ENCODE assay signal across 11 mouse cellular contexts in genomic region chr2:9875220-9875619, GRCm38 (mm10). TPM values are rescaled to one million over a fixed set of nuclear protein-coding genes. Genes with fewer than 3 reads are reported as not detected.
A peak's percentile ranks its signal among the peaks of the same experiment; 100 is the strongest.
DNase-seq lines count a peak whose midpoint lies in the region; ATAC-seq and TF ChIP-seq lines count a peak whose summit lies in the region.
"Had no signal": no experiment of that assay in that cellular context is flagged by ENCODE, and none has a peak within 500 bp of the region (broad histone marks: within the 10 kb centered on the region; RNA-seq: fewer than 3 reads in every experiment).

No protein-coding gene starts in this region.

- peak overlapping the region; percentile 95 for H3K4me2 ChIP-seq in heart, embryonic 12.5 days
- H3K4me2 ChIP-seq in hindbrain, embryonic 12.5 days (replicated peaks): peak overlapping the region; percentile 37
- peak overlapping the region; percentile 22; the same call in 1 of the 2 replicates for H3K4me2 ChIP-seq in midbrain, embryonic 11.5 days

- H3K4me3 ChIP-seq in heart, embryonic 12.5 days: peak overlapping the region; percentile 60
- H3K4me3 ChIP-seq in E14TG2a.4 (replicated peaks; ENCODE audit: low read length): peak overlapping the region; percentile 46; the same call in 1 of the 2 replicates
- peak overlapping the region; percentile 42 for H3K4me3 ChIP-seq in hindbrain, embryonic 12.5 days
- H3K4me3 ChIP-seq in midbrain, embryonic 11.5 days (ENCODE audit: low read depth, low read length): peak overlapping the region; percentile 22

- intact Hi-C loops in heart, postnatal 14 days (cut with DNase I): loop anchor here (5.0 kb wide), 1 partner anchor 238 kb away; no protein-coding TSS in a partner anchor

- H3K4me1 ChIP-seq in heart, embryonic 12.5 days (replicated peaks): peaks cover 49% of the 10 kb centered on the region
- H3K4me1 ChIP-seq in E14TG2a.4 (replicated peaks; ENCODE audit: low read depth, low read length): peaks cover 68% of the 10 kb centered on the region
- peaks cover 16% of the 10 kb centered on the region; the same call in 1 of the 2 replicates for H3K4me1 ChIP-seq in hindbrain, embryonic 12.5 days
- H3K4me1 ChIP-seq in midbrain, embryonic 11.5 days (ENCODE audit: control insufficient read depth, insufficient read depth, low read length): peaks cover 15% of the 10 kb centered on the region

- no peaks in the 10 kb centered on the region for H3K9me3 ChIP-seq in heart, embryonic 12.5 days (replicated peaks)
- no peaks in the 10 kb centered on the region for H3K9me3 ChIP-seq in E14TG2a.4 (ENCODE audit: low read length)
- H3K9me3 ChIP-seq in hindbrain, embryonic 12.5 days (replicated peaks): no peaks in the 10 kb centered on the region
- H3K9me3 ChIP-seq in midbrain, embryonic 11.5 days (ENCODE audit: control insufficient read depth, low read length): no peaks in the 10 kb centered on the region

- DNase-seq in heart, postnatal 14 days: no peak
- peak; percentile 95 for DNase-seq in midbrain, embryonic 11.5 days (ENCODE audit: low spot score, missing footprints)
- DNase-seq in layer of hippocampus, postnatal 10 days (ENCODE audit: low spot score in 2 of 2): no peak
- no peak for DNase-seq in adrenal gland, adult (ENCODE audit: inconsistent age in 2 of 2, low spot score in 1 of 2)
- DNase-seq in cerebellum, postnatal 36 days: no peak
- DNase-seq: lung, postnatal 4 days had no signal

- no peak overlapping the region for H3K27ac ChIP-seq in heart, embryonic 12.5 days (ENCODE audit: poor library complexity, severe bottlenecking)
- H3K27ac ChIP-seq in hindbrain, embryonic 12.5 days: peak overlapping the region; percentile 57; the same call in 1 of the 2 replicates
- H3K27ac ChIP-seq in midbrain, embryonic 11.5 days (ENCODE audit: low read depth, low read length): no peak overlapping the region; the same call in 1 of the 2 replicates

- H3K9ac ChIP-seq in heart, embryonic 12.5 days: peak overlapping the region; percentile 41; the same call in 1 of the 2 replicates
- peak overlapping the region; percentile 60; the same call in 1 of the 2 replicates for H3K9ac ChIP-seq in hindbrain, embryonic 12.5 days
- H3K9ac ChIP-seq in midbrain, embryonic 11.5 days (ENCODE audit: low read length): no peak overlapping the region; the same call in 1 of the 2 replicates

- no peak for ATAC-seq in heart, embryonic 12.5 days (ENCODE audit: insufficient number of reproducible peaks, low FRiP score)
- no peak for ATAC-seq in hindbrain, embryonic 12.5 days (ENCODE audit: low FRiP score)
- no peak for ATAC-seq in midbrain, embryonic 11.5 days (ENCODE audit: low FRiP score)

- 6% methylated on average over 4 of the region's 4 CpGs for WGBS in heart, embryonic 12.5 days
- 5% methylated on average over 4 of the region's 4 CpGs for WGBS in hindbrain, embryonic 12.5 days
- 2% methylated on average over 4 of the region's 4 CpGs for WGBS in midbrain, embryonic 11.5 days

- no peaks in the 10 kb centered on the region for H3K36me3 ChIP-seq in heart, embryonic 12.5 days
- H3K36me3 ChIP-seq in E14TG2a.4 (ENCODE audit: insufficient read depth, low read length): no peaks in the 10 kb centered on the region
- no peaks in the 10 kb centered on the region for H3K36me3 ChIP-seq in hindbrain, embryonic 12.5 days
- no peaks in the 10 kb centered on the region for H3K36me3 ChIP-seq in midbrain, embryonic 11.5 days (ENCODE audit: control insufficient read depth, insufficient read depth, low read length)

- peaks cover 26% of the 10 kb centered on the region for H3K27me3 ChIP-seq in heart, embryonic 12.5 days (replicated peaks)
- peaks cover 97% of the 10 kb centered on the region for H3K27me3 ChIP-seq in E14TG2a.4 (ENCODE audit: insufficient read depth, low read length)
- peaks cover 85% of the 10 kb centered on the region for H3K27me3 ChIP-seq in hindbrain, embryonic 12.5 days
- peaks cover 80% of the 10 kb centered on the region for H3K27me3 ChIP-seq in midbrain, embryonic 11.5 days (ENCODE audit: control insufficient read depth, insufficient read depth, low read length)

- TF ChIP-seq CTCF in E14TG2a.4 (conservative IDR thresholded peaks at IDR 0.05; ENCODE audit: low read length): no peak

RNA-seq across cellular contexts. Expression of gene 4930412O13Rik, which starts 5.8 kb away (rescaled TPM):
- 1.7 and 1.8 TPM in 2 replicates for polyA plus RNA-seq in heart, embryonic 12.5 days (2016; fragmentation: Nextera tagmentation; extraction: Ambion mirVana)
- total RNA-seq in heart, postnatal 14 days (2021): not detected
- 1.1 and 2.9 TPM in 2 replicates for polyA plus RNA-seq in hindbrain, embryonic 12.5 days (2016; fragmentation: Nextera tagmentation; extraction: Ambion mirVana)
- 0.20 and 1.2 TPM in 2 replicates for polyA plus RNA-seq in midbrain, embryonic 11.5 days (2014; fragmentation: Nextera tagmentation; extraction: Ambion mirVana)
- not detected for total RNA-seq in layer of hippocampus, postnatal 10 days (2021)
- total RNA-seq: heart, adult 8-10 months had no signal
- polyA plus RNA-seq: C2C12 had no signal

RNA-seq across cellular contexts. Expression of gene 9230102O04Rik, which starts 14.1 kb away (rescaled TPM):
- 1.0 TPM in 1 of 2 replicates, not detected in the other for polyA plus RNA-seq in heart, embryonic 12.5 days (2016; fragmentation: Nextera tagmentation; extraction: Ambion mirVana)
- not detected for total RNA-seq in heart, postnatal 14 days (2021)
- polyA plus RNA-seq in hindbrain, embryonic 12.5 days (2016; fragmentation: Nextera tagmentation; extraction: Ambion mirVana): 3.5 and 3.8 TPM in 2 replicates
- polyA plus RNA-seq in midbrain, embryonic 11.5 days (2014; fragmentation: Nextera tagmentation; extraction: Ambion mirVana): 1.4 and 1.6 TPM in 2 replicates
- not detected for total RNA-seq in layer of hippocampus, postnatal 10 days (2021)
- total RNA-seq: heart, adult 8-10 months had no signal
- polyA plus RNA-seq: C2C12 had no signal

RNA-seq across cellular contexts. Expression of gene Gata3, which starts 14.6 kb away (rescaled TPM):
- polyA plus RNA-seq in heart, embryonic 12.5 days (2016; fragmentation: Nextera tagmentation; extraction: Ambion mirVana): 7.9 and 8.0 TPM in 2 replicates
- 1 to 10 TPM in 1 of 2 experiments, under 1 TPM in 1; 0.84 to 3.1 TPM for total RNA-seq in heart, postnatal 14 days (2021)
- polyA plus RNA-seq in hindbrain, embryonic 12.5 days (2016; fragmentation: Nextera tagmentation; extraction: Ambion mirVana): 48.4 and 63.4 TPM in 2 replicates
- polyA plus RNA-seq in midbrain, embryonic 11.5 days (2014; fragmentation: Nextera tagmentation; extraction: Ambion mirVana): 34.1 and 34.8 TPM in 2 replicates
- 1 to 10 TPM in 1 of 2 experiments, under 1 TPM in 1; 0.78 to 1.1 TPM for total RNA-seq in layer of hippocampus, postnatal 10 days (2021)

Comparison
In these comparisons a context has a peak if more than half of its experiments do, and no peak if none do; other contexts are left out.
1. H3K4me2 ChIP-seq: peak in every context shown above with its lines; median percentile 95 in heart, embryonic 12.5 days; 37 in hindbrain, embryonic 12.5 days; 22 in midbrain, embryonic 11.5 days.